Mouse (Mus musculus): ENCODE results near the gene Myadm. TPM values are rescaled to one million over a fixed set of nuclear protein-coding genes. Genes with fewer than 3 reads are reported as not detected.

Gene Myadm
- total RNA-seq, 2 experiments from 2014 or later: 299 to 315 TPM

DNA sequence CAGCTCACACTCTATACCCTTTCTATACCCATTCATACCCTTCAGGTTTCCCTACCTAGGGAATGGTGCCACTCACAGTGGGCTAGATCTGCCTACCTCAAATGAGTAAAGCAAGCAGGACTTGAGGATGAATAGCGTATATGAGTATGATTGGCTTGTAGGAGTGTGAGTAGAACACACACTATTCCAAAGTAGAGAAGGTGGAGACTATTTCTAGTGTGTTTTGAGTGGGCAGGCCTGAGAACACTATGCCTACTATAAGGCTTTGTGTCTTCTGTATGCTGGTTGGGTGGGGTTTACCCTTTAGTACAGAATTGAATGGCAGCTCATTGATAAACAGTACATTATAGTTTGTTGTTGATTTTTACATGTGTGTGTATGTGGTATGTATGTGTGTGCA lies 34.9 kb downstream of the Myadm start:
- no peak for DNase-seq

DNA sequence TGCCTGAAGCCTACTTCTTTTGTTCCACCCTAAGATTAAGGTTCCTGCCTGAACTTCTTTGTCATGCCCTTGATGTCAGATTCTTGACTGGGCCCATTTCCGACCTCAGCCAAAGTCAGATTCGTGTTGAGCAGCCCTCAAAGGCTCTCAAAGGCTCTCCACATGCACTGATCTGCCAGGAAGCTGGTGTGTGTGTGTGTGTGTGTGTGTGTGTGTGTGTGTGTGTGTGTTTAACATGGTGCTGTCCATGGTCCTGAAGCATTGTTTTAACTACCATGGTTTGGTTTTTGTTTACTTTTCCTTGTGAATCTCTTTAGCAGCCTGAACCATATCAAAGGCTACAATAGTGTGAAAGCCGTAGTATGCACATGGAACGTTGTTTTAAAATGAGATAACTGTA lies 39.1 kb downstream of the Myadm start:
- DNase-seq: peak; percentile 17

DNA sequence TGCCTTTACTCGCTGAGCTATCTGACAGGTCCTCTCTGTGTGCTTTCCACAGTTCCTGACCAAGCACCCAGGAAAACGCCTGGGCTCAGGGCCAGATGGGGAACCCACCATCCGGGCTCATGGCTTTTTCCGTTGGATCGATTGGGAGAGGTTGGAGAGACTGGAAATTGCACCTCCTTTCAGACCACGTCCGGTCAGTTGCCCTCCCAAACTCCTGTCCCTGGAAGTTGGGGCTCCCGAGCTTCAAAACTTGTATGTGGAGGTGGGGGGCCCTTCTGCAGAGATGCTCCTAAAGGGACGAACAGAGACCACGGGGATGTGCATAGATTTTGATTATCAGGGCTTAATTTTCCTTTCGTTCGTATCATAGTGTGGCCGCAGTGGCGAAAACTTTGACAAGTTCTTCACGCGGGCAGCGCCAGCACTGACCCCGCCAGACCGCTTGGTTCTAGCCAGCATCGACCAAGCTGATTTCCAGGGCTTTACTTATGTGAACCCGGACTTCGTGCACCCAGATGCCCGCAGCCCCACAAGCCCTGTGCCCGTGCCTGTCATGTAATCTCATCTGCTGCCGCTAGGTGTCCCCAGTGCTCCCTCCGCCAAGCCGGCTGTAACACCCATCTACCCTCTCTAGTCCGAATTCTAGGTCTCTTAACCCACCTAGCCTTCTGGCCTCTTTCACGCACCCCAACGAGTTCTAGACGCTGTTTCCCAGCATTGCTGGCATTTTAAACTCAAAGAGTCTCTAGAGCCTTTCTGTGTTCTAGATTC lies 41.1 kb downstream of the Myadm start:
- DNase-seq: peak; percentile 84

DNA sequence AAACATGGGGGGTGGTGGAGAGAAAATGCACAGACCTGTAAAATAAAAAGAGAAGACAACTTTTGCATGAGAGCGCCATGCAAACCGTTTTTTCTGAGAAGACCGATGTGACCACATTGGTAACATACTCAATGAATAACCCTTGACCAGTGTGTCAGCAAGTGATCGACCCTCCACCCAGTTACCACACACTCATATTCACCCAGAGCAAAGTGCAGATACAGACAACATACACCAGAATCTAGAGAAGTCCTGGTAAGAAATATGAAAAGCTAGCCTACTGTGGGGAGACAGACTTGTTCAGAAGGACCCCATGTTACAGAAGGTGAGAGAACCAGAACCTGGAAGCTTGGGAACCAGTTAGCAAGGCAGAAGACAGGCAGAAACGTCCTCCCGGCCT lies 42.3 kb downstream of the Myadm start:
- no peak for DNase-seq

DNA sequence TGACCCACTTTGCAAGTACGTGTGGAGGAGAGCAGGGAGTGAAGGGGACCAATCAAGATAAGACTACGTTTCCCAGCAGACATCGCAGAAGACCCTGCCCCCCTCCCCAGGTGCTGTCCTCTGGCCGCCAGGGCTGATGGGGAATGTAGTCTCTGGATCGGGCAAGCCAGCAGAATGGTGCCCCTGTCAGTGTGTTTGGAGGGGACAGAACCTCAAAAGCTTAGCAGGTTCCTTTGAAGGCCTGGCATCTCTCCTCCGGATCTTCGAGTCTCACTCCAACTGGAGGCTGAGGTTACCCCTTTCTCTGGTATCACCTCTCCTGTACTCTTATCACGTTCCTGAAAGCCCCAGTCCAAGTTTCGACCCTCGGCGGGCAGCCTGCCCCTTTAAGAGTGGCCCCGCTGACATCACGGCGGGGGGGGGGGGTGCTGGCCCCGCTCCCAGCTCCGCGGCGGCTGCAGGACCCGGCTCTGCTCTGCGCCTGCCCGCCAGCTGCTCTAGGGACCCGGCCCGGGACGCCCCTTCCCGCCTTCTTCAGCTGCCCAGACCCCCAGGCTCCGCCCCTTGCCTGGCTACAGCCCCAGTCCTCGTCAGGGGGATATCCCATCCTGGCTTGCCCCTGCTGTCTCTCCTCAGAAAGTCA lies 42.8 kb downstream of the Myadm start:
- DNase-seq: peak; percentile 82

GRCm38 (mm10) chr7:3332224-3332615 lies 43.3 kb downstream of the Myadm start:
- no peak for DNase-seq

DNA sequence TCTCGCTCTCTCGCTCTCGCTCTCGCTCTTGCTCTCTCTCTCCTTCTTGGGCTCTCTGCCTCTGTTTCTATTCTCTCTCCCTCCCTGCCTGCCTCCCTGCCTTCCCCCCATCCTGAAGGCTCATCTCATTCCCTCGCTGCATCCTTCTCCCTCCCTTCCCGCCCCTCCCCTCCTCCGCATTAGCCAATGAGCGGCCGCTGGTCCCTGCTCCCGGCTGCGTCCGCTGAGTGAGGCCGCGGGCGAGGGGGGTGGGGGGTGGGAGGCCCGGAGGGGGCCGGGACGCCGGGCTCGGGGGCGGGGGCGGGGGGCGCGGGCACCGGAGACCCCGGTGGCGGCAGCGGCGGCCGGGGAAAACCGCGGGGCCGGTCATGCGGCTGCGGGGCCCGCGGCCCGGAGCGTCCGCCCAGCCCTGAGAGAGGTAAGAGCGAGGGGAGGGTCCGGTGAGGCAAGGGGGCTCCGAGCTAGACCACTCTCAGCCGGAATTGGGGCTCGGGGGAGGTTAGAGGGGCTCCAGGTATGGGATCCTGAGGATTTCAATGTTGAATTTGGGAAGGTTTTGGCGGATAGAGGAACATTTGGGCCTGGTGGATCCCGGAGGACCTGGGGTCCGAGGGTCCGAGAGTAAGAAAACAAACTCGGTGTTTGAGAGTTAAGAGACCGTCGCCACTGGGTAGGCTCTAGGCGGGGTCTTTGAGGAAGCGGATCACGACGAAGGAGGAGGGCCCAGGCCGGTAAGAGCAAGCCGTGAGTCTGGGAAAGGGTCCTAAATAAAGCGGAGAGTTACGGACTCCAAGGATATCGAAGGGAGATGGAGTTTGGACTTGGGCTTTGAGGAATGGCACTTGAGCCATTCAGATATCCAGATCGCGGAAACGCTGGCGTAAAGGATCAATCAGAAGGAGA lies 44.0 kb downstream of the Myadm start, which contains the start of gene Cacng7:
Gene Cacng7, plus strand, starts transcription at position 337 of the 903 bp plus-strand sequence.
- DNase-seq: peak; percentile 38

GRCm38 (mm10) chr7:3333542-3333941 lies 44.7 kb downstream of the Myadm start:
- no peak for DNase-seq

- no peak for DNase-seq
Observed at GRCm38 (mm10) chr7:3336412-3336811, 47.5 kb downstream of the Myadm start.

- no peak for DNase-seq
Observed at GRCm38 (mm10) chr7:3338286-3338935, 49.5 kb downstream of the Myadm start.

DNA sequence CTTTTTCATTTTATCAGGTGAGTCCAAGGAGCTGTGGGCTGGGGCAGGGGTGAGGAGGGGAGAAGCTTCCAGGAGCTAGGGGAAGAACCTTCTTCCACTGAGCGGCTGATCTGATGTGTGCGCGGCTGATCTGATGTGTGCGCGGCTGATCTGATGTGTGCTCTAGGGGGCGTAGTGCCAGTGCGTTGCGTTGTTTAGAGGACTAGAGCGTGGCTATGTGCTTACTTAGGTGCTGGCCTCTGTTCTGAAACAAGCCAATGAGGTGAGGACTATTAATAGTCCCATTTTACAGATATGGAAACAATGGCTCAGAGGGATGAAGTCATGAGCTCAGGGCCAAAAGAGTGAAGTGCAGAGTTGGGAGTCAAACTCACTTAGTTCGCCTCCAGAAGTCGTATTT lies 50.1 kb downstream of the Myadm start:
- DNase-seq: no peak

DNA sequence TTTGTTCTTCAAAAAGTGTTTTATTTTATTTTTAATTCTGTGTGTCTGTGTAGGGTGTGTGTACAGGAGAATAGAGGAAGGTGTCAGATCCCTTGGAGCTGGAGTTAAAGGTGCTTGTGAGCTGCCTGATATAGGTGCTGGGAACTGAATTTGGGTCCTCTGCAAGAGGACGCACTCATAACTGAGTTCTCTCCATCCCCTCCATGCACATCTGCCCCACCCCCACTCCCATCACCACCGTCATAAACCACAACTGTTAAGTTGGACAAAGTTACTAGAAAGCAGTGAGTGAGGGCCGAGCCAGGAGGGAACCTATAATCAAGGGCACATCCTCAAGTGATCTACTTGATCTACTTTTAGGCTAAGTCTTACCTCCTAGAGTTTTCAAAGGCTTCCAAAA lies 55.0 kb downstream of the Myadm start:
- no peak for DNase-seq

- no peak for DNase-seq
Observed at GRCm38 (mm10) chr7:3345301-3345700, 56.4 kb downstream of the Myadm start.

DNA sequence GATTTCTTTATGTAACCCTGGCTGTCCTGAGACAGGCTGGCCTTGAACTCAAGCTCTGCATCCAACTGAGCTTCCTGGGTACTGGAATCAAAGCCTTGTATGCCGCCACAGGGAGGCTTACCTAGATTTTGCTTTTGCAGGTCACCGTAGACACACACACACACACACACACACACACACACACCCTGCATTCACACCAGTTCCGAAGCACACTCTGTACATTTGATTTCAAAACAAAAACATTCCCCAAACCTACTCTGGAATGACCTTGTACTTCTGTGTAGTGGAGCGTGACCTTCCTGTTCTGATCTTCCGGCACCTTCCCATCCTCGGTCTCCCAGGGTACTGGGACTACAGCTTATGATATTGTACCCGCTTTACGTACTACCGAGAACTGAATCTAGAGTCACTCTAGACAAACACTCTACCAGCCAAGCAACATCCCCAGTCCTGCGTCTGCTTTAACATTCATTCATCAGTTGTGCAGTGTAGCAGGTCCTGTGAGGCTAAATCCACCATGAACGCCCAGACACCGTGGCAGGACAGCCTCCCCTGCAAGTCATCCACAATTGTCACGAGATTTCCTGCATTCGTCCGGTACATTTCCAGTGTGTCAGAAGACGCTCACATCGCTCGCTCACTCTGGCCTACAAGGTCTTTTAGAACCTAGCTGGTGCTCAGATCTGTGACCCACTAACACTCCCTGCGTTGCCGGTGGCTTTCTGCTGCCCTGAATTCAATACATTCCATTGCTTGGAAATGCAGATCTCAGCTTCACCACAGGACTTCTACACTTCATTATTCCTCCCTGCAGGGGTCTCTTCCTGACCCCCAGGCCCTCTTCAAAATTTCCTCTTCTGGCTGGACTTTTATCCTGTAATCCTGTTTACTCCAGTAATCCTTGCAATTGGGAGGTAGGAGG lies 58.7 kb downstream of the Myadm start:
- no peak for DNase-seq

DNA sequence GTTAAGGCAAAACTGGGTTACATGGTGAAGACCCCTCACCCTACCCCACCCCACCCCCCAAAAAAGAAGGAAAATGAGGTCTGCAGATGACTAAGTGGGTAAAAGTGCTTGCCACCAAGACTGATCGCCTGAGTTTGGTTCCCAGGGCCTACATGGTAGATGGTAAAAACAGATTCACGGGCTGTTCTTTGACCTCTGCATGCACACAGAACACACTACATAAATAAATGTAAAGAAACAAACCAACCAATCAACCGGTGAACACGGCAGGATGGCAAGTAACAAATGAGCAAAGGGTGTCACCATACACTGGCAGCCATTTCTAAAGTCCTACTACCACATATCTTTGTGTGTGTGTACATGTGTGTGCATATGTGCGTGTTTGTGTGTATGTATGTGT lies 59.4 kb downstream of the Myadm start:
- DNase-seq: no peak

GRCm38 (mm10) chr7:3349775-3350174 lies 60.9 kb downstream of the Myadm start:
- DNase-seq: no peak

Other genes with a start within 250 kb of the Myadm start
- gene AU018091, start 119.9 kb upstream of the Myadm start, total RNA-seq (2021): not detected
- under 1 TPM; 0.07 TPM for gene Nlrp12, start 39.3 kb upstream of the Myadm start, total RNA-seq (2021)
- gene Prkcg, start 99 bp downstream of the Myadm start, total RNA-seq (2021): 1 to 10 TPM; 5.7 to 8.5 TPM
- gene Cacng7, start 43.9 kb downstream of the Myadm start, total RNA-seq (2021): 1 to 10 TPM; 6.9 to 7.4 TPM
- under 1 TPM in 1 of 2 experiments, not detected in 1; 0.18 TPM for gene Cacng8, start 101.6 kb downstream of the Myadm start, total RNA-seq (2021)
- 1 to 10 TPM; 7.9 to 9.0 TPM for gene Cacng6, start 135.1 kb downstream of the Myadm start, total RNA-seq (2021)
- gene Tarm1, start 213.5 kb downstream of the Myadm start, total RNA-seq (2021): not detected